Mouse (Mus musculus): Measurements from ENCODE around the gene Dok5. TPM values are rescaled to one million over a fixed set of nuclear protein-coding genes. Genes with fewer than 3 reads are reported as not detected.

Gene Dok5
- polyA plus RNA-seq (2012; ENCODE audit: insufficient read depth, insufficient read length, missing spikeins), result not detected in 2 replicates

GRCm38 (mm10) chr2:170731632-170732561 lies at the start of gene Dok5:
Gene Dok5 (plus strand): TSS chr2:170731807.
- Histone ChIP-seq H3K4me1 (ENCODE audit: control insufficient read depth, insufficient read depth, low read length) (no peaks in the 10 kb centered on the region), H3K4me3 (ENCODE audit: insufficient read depth, low read length) (no peak within 1 kb of the TSS), H3K27ac (ENCODE audit: insufficient read depth, low read depth, low read length) (no peak within 1 kb of the TSS)
- no peak for TF ChIP-seq POLR2A (IDR thresholded peaks at IDR 0.05; ENCODE audit: borderline replicate concordance, low read depth, low read length)
- no peak for TF ChIP-seq CTCF (IDR thresholded peaks at IDR 0.05; ENCODE audit: low read depth, low read length)

DNA sequence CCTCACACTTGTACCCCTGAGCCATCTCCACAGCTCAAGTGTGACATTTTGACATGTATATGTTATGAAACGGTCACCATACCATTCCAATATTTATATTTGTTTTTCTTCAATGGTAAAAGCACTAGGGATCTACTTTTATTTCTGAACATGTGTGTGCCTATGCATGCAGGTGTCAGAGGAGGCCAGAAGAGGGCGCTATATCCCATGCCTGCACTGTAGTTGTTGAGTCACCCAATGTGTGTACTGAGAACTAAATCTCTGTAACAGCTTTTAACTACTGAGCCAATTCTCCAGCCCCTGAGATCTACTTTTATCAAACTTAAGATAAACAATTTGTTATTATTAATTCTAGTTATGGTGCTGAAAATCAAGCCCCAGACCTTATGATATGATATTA lies 48.2 kb upstream of the Dok5 start:
- no peak for TF ChIP-seq POLR2A (IDR thresholded peaks at IDR 0.05; ENCODE audit: borderline replicate concordance, low read depth, low read length)
- TF ChIP-seq CTCF (IDR thresholded peaks at IDR 0.05; ENCODE audit: low read depth, low read length), result no peak
- Histone ChIP-seq H3K27ac (ENCODE audit: insufficient read depth, low read depth, low read length) (no peak overlapping the region), H3K4me1 (ENCODE audit: control insufficient read depth, insufficient read depth, low read length) (no peaks in the 10 kb centered on the region), H3K4me3 (ENCODE audit: insufficient read depth, low read length) (no peak overlapping the region)

- no peak overlapping the region for H3K27ac ChIP-seq (ENCODE audit: insufficient read depth, low read depth, low read length)
- TF ChIP-seq POLR2A (IDR thresholded peaks at IDR 0.05; ENCODE audit: borderline replicate concordance, low read depth, low read length) (no peak), CTCF (IDR thresholded peaks at IDR 0.05; ENCODE audit: low read depth, low read length) (no peak)
These were observed 36.3 kb upstream of the Dok5 start for GRCm38 (mm10) chr2:170695071-170695936.

DNA sequence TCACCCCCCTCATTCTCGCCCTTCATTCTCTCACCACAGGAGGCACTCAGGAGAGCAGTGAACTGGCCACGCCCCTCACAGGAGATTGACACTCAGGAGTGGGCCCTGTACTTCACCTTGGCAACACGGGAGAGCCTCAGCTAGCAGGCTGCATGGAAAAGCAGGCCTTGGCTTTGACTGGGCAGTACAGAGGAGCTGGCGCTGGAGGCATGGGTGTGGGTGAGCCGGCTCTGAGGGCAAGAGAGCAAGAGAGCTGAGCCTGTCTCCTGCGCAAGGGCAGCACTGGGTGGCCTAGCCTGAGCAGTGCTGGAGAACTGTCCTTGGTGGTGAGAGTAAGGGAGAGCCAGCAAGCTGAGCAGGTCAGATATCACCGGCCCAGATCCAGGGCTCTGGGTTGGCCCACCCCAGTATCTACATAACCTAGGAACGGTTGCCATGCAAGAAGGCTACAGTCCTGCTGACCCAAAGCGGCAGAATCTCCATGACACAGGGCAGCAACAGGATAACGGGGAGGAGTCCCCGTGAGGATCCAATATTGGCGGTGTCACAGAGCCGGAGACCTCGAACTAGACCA lies 35.6 kb upstream of the Dok5 start:
- Histone ChIP-seq H3K4me1 (ENCODE audit: control insufficient read depth, insufficient read depth, low read length) (no peaks in the 10 kb centered on the region), H3K27ac (ENCODE audit: insufficient read depth, low read depth, low read length) (no peak overlapping the region), H3K4me3 (ENCODE audit: insufficient read depth, low read length) (no peak overlapping the region)
- TF ChIP-seq CTCF (IDR thresholded peaks at IDR 0.05; ENCODE audit: low read depth, low read length), result no peak
- no peak for TF ChIP-seq POLR2A (IDR thresholded peaks at IDR 0.05; ENCODE audit: borderline replicate concordance, low read depth, low read length)

More at GRCm38 (mm10) chr2:170695071-170695936, 36.3 kb upstream of the Dok5 start:
- Histone ChIP-seq H3K4me3 (ENCODE audit: insufficient read depth, low read length) (no peak overlapping the region), H3K4me1 (ENCODE audit: control insufficient read depth, insufficient read depth, low read length) (no peaks in the 10 kb centered on the region)

GRCm38 (mm10) chr2:170700471-170700870 lies 31.1 kb upstream of the Dok5 start:
- H3K27ac ChIP-seq (ENCODE audit: insufficient read depth, low read depth, low read length), result no peak overlapping the region
- H3K4me3 ChIP-seq (ENCODE audit: insufficient read depth, low read length), result no peak overlapping the region
- no peaks in the 10 kb centered on the region for H3K4me1 ChIP-seq (ENCODE audit: control insufficient read depth, insufficient read depth, low read length)
- TF ChIP-seq POLR2A (IDR thresholded peaks at IDR 0.05; ENCODE audit: borderline replicate concordance, low read depth, low read length) (no peak), CTCF (IDR thresholded peaks at IDR 0.05; ENCODE audit: low read depth, low read length) (no peak)

- Histone ChIP-seq H3K27ac (ENCODE audit: insufficient read depth, low read depth, low read length) (no peak overlapping the region), H3K4me1 (ENCODE audit: control insufficient read depth, insufficient read depth, low read length) (no peaks in the 10 kb centered on the region), H3K4me3 (ENCODE audit: insufficient read depth, low read length) (no peak overlapping the region)
- TF ChIP-seq POLR2A (IDR thresholded peaks at IDR 0.05; ENCODE audit: borderline replicate concordance, low read depth, low read length) (no peak), CTCF (IDR thresholded peaks at IDR 0.05; ENCODE audit: low read depth, low read length) (no peak)
These were observed 25.1 kb upstream of the Dok5 start for GRCm38 (mm10) chr2:170706488-170706887.

DNA sequence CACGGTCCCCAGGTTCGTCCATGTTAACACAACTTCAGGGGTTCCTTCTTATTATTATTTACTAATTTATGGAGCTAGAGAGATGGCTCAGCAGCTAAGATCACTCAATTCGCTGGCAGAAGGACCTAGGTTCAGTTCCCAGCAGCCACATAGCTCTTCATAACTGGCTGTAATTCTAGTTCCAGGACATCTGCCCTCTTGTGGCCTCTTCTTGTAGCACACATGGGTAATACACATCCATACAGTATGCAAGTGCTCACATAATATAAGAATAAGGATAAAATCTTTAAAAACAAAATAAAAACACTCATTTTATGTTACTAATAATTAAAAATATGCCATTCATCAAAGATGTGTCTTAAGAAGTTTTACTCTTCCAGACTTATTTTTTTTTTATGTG lies 23.9 kb upstream of the Dok5 start:
- Histone ChIP-seq H3K27ac (ENCODE audit: insufficient read depth, low read depth, low read length) (no peak overlapping the region), H3K4me3 (ENCODE audit: insufficient read depth, low read length) (no peak overlapping the region), H3K4me1 (ENCODE audit: control insufficient read depth, insufficient read depth, low read length) (no peaks in the 10 kb centered on the region)
- no peak for TF ChIP-seq POLR2A (IDR thresholded peaks at IDR 0.05; ENCODE audit: borderline replicate concordance, low read depth, low read length)
- no peak for TF ChIP-seq CTCF (IDR thresholded peaks at IDR 0.05; ENCODE audit: low read depth, low read length)

DNA sequence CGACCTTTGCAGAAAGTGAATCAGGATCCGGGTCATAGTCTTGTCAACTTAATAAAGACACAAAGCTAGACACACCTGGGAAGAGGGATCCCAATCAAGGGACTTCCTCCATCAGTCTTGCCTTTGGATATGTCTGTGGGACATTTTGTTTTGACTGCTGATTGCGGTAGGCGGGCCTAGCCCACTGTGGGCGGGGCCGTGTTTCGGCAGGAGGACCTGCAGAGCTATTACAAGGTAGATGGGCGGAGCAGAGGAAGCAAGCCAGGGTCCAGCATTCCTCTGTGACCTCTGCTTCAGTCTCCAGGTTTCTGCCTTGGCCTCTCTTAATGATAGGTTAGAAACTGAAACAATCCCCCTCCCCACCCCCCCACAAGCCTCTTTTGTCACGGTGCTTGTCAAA lies 22.7 kb upstream of the Dok5 start:
- no peaks in the 10 kb centered on the region for H3K4me1 ChIP-seq (ENCODE audit: control insufficient read depth, insufficient read depth, low read length)
- no peak for TF ChIP-seq POLR2A (IDR thresholded peaks at IDR 0.05; ENCODE audit: borderline replicate concordance, low read depth, low read length)
- no peak for TF ChIP-seq CTCF (IDR thresholded peaks at IDR 0.05; ENCODE audit: low read depth, low read length)
- no peak overlapping the region for H3K27ac ChIP-seq (ENCODE audit: insufficient read depth, low read depth, low read length)
- no peak overlapping the region for H3K4me3 ChIP-seq (ENCODE audit: insufficient read depth, low read length)

DNA sequence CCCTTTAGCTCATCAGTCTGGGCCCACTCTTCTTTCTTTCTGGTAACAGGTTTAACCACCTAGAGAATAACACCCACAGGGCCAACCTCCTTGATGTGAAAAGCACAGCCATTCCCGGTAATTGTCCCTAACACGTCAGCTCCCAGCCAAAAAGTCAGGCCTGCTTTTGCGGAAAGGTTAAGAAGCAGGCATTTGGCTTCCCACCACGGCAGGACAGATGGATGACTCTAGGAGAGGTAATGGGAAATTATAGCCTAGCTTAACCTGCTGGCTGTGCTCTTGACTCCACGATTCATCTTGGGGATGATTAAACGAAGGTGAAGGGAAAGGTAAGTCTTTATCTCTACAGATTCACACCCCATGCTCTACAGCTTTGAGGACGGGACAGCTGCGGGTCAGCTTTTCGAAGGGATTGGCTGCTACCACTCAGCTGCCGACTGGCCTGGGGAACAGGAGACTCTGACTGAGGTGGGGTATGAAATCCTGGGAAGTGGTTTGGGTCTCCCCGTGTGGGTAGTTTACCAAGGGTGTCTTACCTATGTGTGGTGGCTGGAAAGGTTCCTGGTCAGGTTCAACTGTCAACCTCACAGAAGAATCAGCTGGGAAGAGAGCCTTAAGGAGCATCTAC lies 18.8 kb upstream of the Dok5 start:
- Histone ChIP-seq H3K4me3 (ENCODE audit: insufficient read depth, low read length) (no peak overlapping the region), H3K27ac (ENCODE audit: insufficient read depth, low read depth, low read length) (no peak overlapping the region), H3K4me1 (ENCODE audit: control insufficient read depth, insufficient read depth, low read length) (no peaks in the 10 kb centered on the region)
- TF ChIP-seq POLR2A (IDR thresholded peaks at IDR 0.05; ENCODE audit: borderline replicate concordance, low read depth, low read length) (no peak), CTCF (IDR thresholded peaks at IDR 0.05; ENCODE audit: low read depth, low read length) (no peak)
